In genomic region chr3:123072472-123072871, GRCm38 (mm10) we compare ENCODE assay signal across 20 mouse cellular contexts. TPM values are rescaled to one million over a fixed set of nuclear protein-coding genes. Genes with fewer than 3 reads are reported as not detected.
A peak's percentile ranks its signal among the peaks of the same experiment; 100 is the strongest.
DNase-seq lines count a peak whose midpoint lies in the region; ATAC-seq and TF ChIP-seq lines count a peak whose summit lies in the region.
"Had no signal": no experiment of that assay in that cellular context is flagged by ENCODE, and none has a peak within 500 bp of the region (broad histone marks: within the 10 kb centered on the region; RNA-seq: fewer than 3 reads in every experiment).

No protein-coding gene starts in this region.

- peak overlapping the region; percentile 41 for H3K27ac ChIP-seq in kidney, adult 2 months (ENCODE audit: insufficient read depth, low read depth, low read length)
- no peak overlapping the region for H3K27ac ChIP-seq in lung, embryonic 14.5 days (ENCODE audit: low read depth)
- H3K27ac ChIP-seq in intestine, postnatal 0 days (ENCODE audit: low read depth, low read length): no peak overlapping the region
- H3K27ac ChIP-seq in stomach, postnatal 0 days (replicated peaks): peak overlapping the region; percentile 61
- H3K27ac ChIP-seq: embryonic facial prominence, embryonic 12.5 days; forebrain, embryonic 15.5 days; hindbrain, embryonic 13.5 days had no signal

- no peak for TF ChIP-seq CTCF in kidney, adult 2 months (conservative IDR thresholded peaks at IDR 0.05; ENCODE audit: insufficient read depth, insufficient read length, low read depth, low read length)
- no peak for TF ChIP-seq CTCF in lung, embryonic 14.5 days (IDR thresholded peaks at IDR 0.05; ENCODE audit: low read depth)
- no peak for TF ChIP-seq CTCF in intestine, postnatal 0 days (IDR thresholded peaks at IDR 0.05; ENCODE audit: low read depth)
- no peak for TF ChIP-seq CTCF in stomach, postnatal 0 days (IDR thresholded peaks at IDR 0.05; ENCODE audit: low read depth)

- H3K9me3 ChIP-seq in lung, embryonic 14.5 days (ENCODE audit: low read depth, low read length): no peaks in the 10 kb centered on the region
- no peaks in the 10 kb centered on the region for H3K9me3 ChIP-seq in intestine, postnatal 0 days (ENCODE audit: control insufficient read depth)
- no peaks in the 10 kb centered on the region for H3K9me3 ChIP-seq in stomach, postnatal 0 days (ENCODE audit: control insufficient read depth, low read length)
- H3K9me3 ChIP-seq: embryonic facial prominence, embryonic 12.5 days; forebrain, embryonic 15.5 days; hindbrain, embryonic 13.5 days had no signal

- no peak for DNase-seq in kidney, adult 2 months
- DNase-seq in kidney, postnatal 14 days: no peak
- peak; percentile 43 for DNase-seq in lung, embryonic 14.5 days
- DNase-seq in lung, postnatal 25 days (ENCODE audit: low spot score): no peak
- no peak for DNase-seq in stomach, postnatal 0 days (ENCODE audit: low spot score)
- no peak for DNase-seq in adrenal gland, adult 18-20 months (ENCODE audit: low spot score in 2 of 2)
- DNase-seq: adrenal gland, adult 8-10 months; adrenal gland, postnatal 36 days; cerebellum, adult 8-10 months; cerebellum, postnatal 25 days; gastrocnemius, postnatal 36 days; heart, postnatal 10 days had no signal

- no peak; the same call in 1 of the 2 replicates for ATAC-seq in lung, embryonic 14.5 days (ENCODE audit: insufficient read depth)
- ATAC-seq in intestine, postnatal 0 days: peak; percentile 75
- no peak for ATAC-seq in stomach, postnatal 0 days (ENCODE audit: low FRiP score, low TSS enrichment)
- ATAC-seq: forebrain, embryonic 15.5 days had no signal

- H3K4me2 ChIP-seq in lung, embryonic 14.5 days: no peak overlapping the region
- H3K4me2 ChIP-seq in intestine, postnatal 0 days (replicated peaks; ENCODE audit: low read depth): no peak overlapping the region
- H3K4me2 ChIP-seq in stomach, postnatal 0 days (replicated peaks; ENCODE audit: low read depth): no peak overlapping the region
- H3K4me2 ChIP-seq: embryonic facial prominence, embryonic 12.5 days; forebrain, embryonic 15.5 days; hindbrain, embryonic 13.5 days had no signal

- no peaks in the 10 kb centered on the region for H3K36me3 ChIP-seq in kidney, adult 2 months (ENCODE audit: control insufficient read depth, insufficient read depth, low read length)
- no peaks in the 10 kb centered on the region for H3K36me3 ChIP-seq in lung, embryonic 14.5 days (ENCODE audit: insufficient read depth)
- no peaks in the 10 kb centered on the region; the same call in 1 of the 2 replicates for H3K36me3 ChIP-seq in intestine, postnatal 0 days (ENCODE audit: control insufficient read depth, insufficient read depth)
- H3K36me3 ChIP-seq in stomach, postnatal 0 days (ENCODE audit: control insufficient read depth, insufficient read depth, low read length): no peaks in the 10 kb centered on the region
- H3K36me3 ChIP-seq: embryonic facial prominence, embryonic 12.5 days; forebrain, embryonic 15.5 days; hindbrain, embryonic 13.5 days had no signal

- H3K4me3 ChIP-seq in kidney, adult 2 months (ENCODE audit: insufficient read depth, low read depth, low read length): no peak overlapping the region
- no peak overlapping the region for H3K4me3 ChIP-seq in lung, embryonic 14.5 days (ENCODE audit: low read depth, low read length)
- no peak overlapping the region for H3K4me3 ChIP-seq in intestine, postnatal 0 days (ENCODE audit: low read depth, low read length)
- H3K4me3 ChIP-seq in stomach, postnatal 0 days (ENCODE audit: low read depth, low read length): no peak overlapping the region
- H3K4me3 ChIP-seq: embryonic facial prominence, embryonic 12.5 days; forebrain, embryonic 15.5 days; hindbrain, embryonic 13.5 days had no signal

- TF ChIP-seq EP300 in stomach, postnatal 0 days (optimal IDR thresholded peaks at IDR 0.05): no peak

- no peaks in the 10 kb centered on the region for H3K27me3 ChIP-seq in kidney, adult 2 months (replicated peaks; ENCODE audit: control insufficient read depth, insufficient read depth, low read length)
- H3K27me3 ChIP-seq in lung, embryonic 14.5 days (ENCODE audit: insufficient read depth, low read length): no peaks in the 10 kb centered on the region
- H3K27me3 ChIP-seq in intestine, postnatal 0 days (replicated peaks; ENCODE audit: control insufficient read depth, insufficient read depth, low read length): no peaks in the 10 kb centered on the region
- H3K27me3 ChIP-seq in stomach, postnatal 0 days (ENCODE audit: control insufficient read depth, insufficient read depth, low read length): no peaks in the 10 kb centered on the region
- H3K27me3 ChIP-seq: embryonic facial prominence, embryonic 12.5 days; forebrain, embryonic 15.5 days; hindbrain, embryonic 13.5 days had no signal

- peaks cover 6% of the 10 kb centered on the region; the same call in 1 of the 2 replicates for H3K4me1 ChIP-seq in kidney, adult 2 months (ENCODE audit: control insufficient read depth, insufficient read depth, low read length)
- peaks cover 4% of the 10 kb centered on the region; the same call in 1 of the 2 replicates for H3K4me1 ChIP-seq in lung, embryonic 14.5 days (ENCODE audit: insufficient read depth)
- H3K4me1 ChIP-seq in intestine, postnatal 0 days (replicated peaks; ENCODE audit: control insufficient read depth, insufficient read depth, low read length): 0 out of 2 replicates have a peak, but pooled peaks cover 4% of the 10 kb centered on the region
- no peaks in the 10 kb centered on the region for H3K4me1 ChIP-seq in stomach, postnatal 0 days (replicated peaks; ENCODE audit: control insufficient read depth, insufficient read depth)
- H3K4me1 ChIP-seq: embryonic facial prominence, embryonic 12.5 days; forebrain, embryonic 15.5 days; hindbrain, embryonic 13.5 days had no signal

- no peak for TF ChIP-seq POLR2A in kidney, adult 2 months (IDR thresholded peaks at IDR 0.05; ENCODE audit: low read depth, low read length)

- WGBS in kidney, adult 2 months: no CpG with 5 or more reads among the region's 1 CpGs
- no CpG with 5 or more reads among the region's 1 CpGs for WGBS in lung, embryonic 14.5 days
- WGBS in intestine, postnatal 0 days: no CpG with 5 or more reads among the region's 1 CpGs
- WGBS in stomach, postnatal 0 days: no CpG with 5 or more reads among the region's 1 CpGs

- no peak overlapping the region for H3K9ac ChIP-seq in lung, embryonic 14.5 days
- H3K9ac ChIP-seq in intestine, postnatal 0 days (ENCODE audit: low read depth, low read length): no peak overlapping the region
- no peak overlapping the region for H3K9ac ChIP-seq in stomach, postnatal 0 days (ENCODE audit: low read length)
- H3K9ac ChIP-seq: embryonic facial prominence, embryonic 12.5 days; forebrain, embryonic 15.5 days; hindbrain, embryonic 13.5 days had no signal

RNA-seq across cellular contexts. Expression of gene Myoz2, which starts 37.7 kb away (rescaled TPM):
- polyA plus RNA-seq in kidney, adult 2 months (2012; rRNA removed): 3.8 TPM in 1 of 2 replicates, not detected in the other
- 0.17 and 1.2 TPM in 2 replicates for polyA plus RNA-seq in lung, embryonic 14.5 days (2014; fragmentation: Nextera tagmentation; extraction: Ambion mirVana)
- 0.09 TPM in 1 of 2 replicates, not detected in the other for polyA plus RNA-seq in intestine, postnatal 0 days (2015; fragmentation: Nextera tagmentation; extraction: Ambion mirVana)
- 1.1 and 1.2 TPM in 2 replicates for polyA plus RNA-seq in stomach, postnatal 0 days (2015; fragmentation: Nextera tagmentation; extraction: Ambion mirVana)
- under 1 TPM in 1 of 2 experiments, not detected in 1; 0.42 TPM for total RNA-seq in adrenal gland, adult 18-20 months (2021)
- total RNA-seq: ES-E14; hematopoietic stem cell, adult 5-6 weeks had no signal
- polyA plus RNA-seq: cortical plate, adult 2 months; forebrain, embryonic 11.5 days; forebrain, embryonic 15.5 days had no signal

Comparison
In these comparisons a context has a peak if more than half of its experiments do, and no peak if none do; other contexts are left out.
1. H3K27ac ChIP-seq: peak in kidney, adult 2 months (single experiment) and stomach, postnatal 0 days (single experiment); none in lung, embryonic 14.5 days (single experiment) and intestine, postnatal 0 days (single experiment).